Mouse (Mus musculus) megakaryocyte progenitor cell, adult 5-6 weeks (primary cell): ENCODE data around the gene Hspb11. TPM values are rescaled to one million over a fixed set of nuclear protein-coding genes. Genes with fewer than 3 reads are reported as not detected.

Experiments
- ATAC-seq: replicated peaks from 2 replicates; pipeline ENCODE4 v1.8.0; 2016; ENCODE audit warnings: mild to moderate bottlenecking, moderate TSS enrichment, inconsistent platforms; ENCODE audit not compliant: poor library complexity
- total RNA-seq, 2 experiments: library from RNA; stranded (forward) in 1 of 2; stranded (reverse) in 1 of 2; fragments of 157-497, 149-512 nt in 1 of 2; fragments of 200-1000 nt in 1 of 2; gene quantifications; 2 replicates each; pipeline versions ENCODE4 v1.2.3 to v1.2.4; 2015 to 2017

Gene Hspb11
- total RNA-seq, 2 experiments from 2014 or later = 13.9 to 17.6 TPM

GRCm38 (mm10) chr4:107306966-107307365 is 53.6 kb downstream of the Hspb11 start, which contains the start of gene Dio1:
Gene Dio1, minus strand, starts transcription at chr4:107307169.
- no peak for ATAC-seq

- ATAC-seq = peak; percentile 95
These were observed 60.5 kb downstream of the Hspb11 start, which contains the start of gene Yipf1 for GRCm38 (mm10) chr4:107313690-107314478. Gene Yipf1, plus strand, starts transcription at chr4:107314363.

- no peak for ATAC-seq
These were observed 61.0 kb downstream of the Hspb11 start for GRCm38 (mm10) chr4:107314479-107314805.

- no peak for ATAC-seq
These were observed 65.3 kb downstream of the Hspb11 start for GRCm38 (mm10) chr4:107318646-107319045.

- ATAC-seq = no peak
These were observed 67.6 kb downstream of the Hspb11 start for GRCm38 (mm10) chr4:107321041-107321440.

- ATAC-seq = no peak
These were observed 69.7 kb downstream of the Hspb11 start for GRCm38 (mm10) chr4:107323113-107323512.

GRCm38 (mm10) chr4:107328530-107328929 is 75.1 kb downstream of the Hspb11 start:
- ATAC-seq = no peak

Other genes with a start within 250 kb of the Hspb11 start
- 70.2 and 77.7 TPM in 2 replicates for gene Mrpl37, start 186.7 kb upstream of the Hspb11 start, total RNA-seq (2015)
- gene Mrpl37, start 186.7 kb upstream of the Hspb11 start, total RNA-seq (2017) = 60.2 and 60.6 TPM in 2 replicates
- 2.7 and 3.5 TPM in 2 replicates for gene Cyb5rl, start 186.6 kb upstream of the Hspb11 start, total RNA-seq (2015)
- gene Cyb5rl, start 186.6 kb upstream of the Hspb11 start, total RNA-seq (2017) = 6.2 and 6.5 TPM in 2 replicates
- gene Cdcp2, start 156.7 kb upstream of the Hspb11 start, total RNA-seq (2015) = not detected in 2 replicates
- gene Cdcp2, start 156.7 kb upstream of the Hspb11 start, total RNA-seq (2017) = not detected in 2 replicates
- 267 and 292 TPM in 2 replicates for gene Tmem59, start 75.2 kb upstream of the Hspb11 start, total RNA-seq (2015)
- gene Tmem59, start 75.2 kb upstream of the Hspb11 start, total RNA-seq (2017) = 122 and 151 TPM in 2 replicates
- gene Tceanc2, start 74.5 kb upstream of the Hspb11 start, total RNA-seq (2015) = 17.3 and 25.5 TPM in 2 replicates
- 20.5 and 25.3 TPM in 2 replicates for gene Tceanc2, start 74.5 kb upstream of the Hspb11 start, total RNA-seq (2017)
- not detected in 2 replicates for gene Ldlrad1, start 44.4 kb upstream of the Hspb11 start, total RNA-seq (2015)
- not detected in 2 replicates for gene Ldlrad1, start 44.4 kb upstream of the Hspb11 start, total RNA-seq (2017)
- 11.0 and 13.8 TPM in 2 replicates for gene Lrrc42, start 61 bp upstream of the Hspb11 start, total RNA-seq (2015)
- gene Lrrc42, start 61 bp upstream of the Hspb11 start, total RNA-seq (2017) = 6.5 and 7.0 TPM in 2 replicates
- gene Dio1, start 53.6 kb downstream of the Hspb11 start, total RNA-seq (2015) = not detected in 2 replicates
- gene Dio1, start 53.6 kb downstream of the Hspb11 start, total RNA-seq (2017) = not detected in 2 replicates
- gene Yipf1, start 60.8 kb downstream of the Hspb11 start, total RNA-seq (2015) = 45.8 and 46.2 TPM in 2 replicates
- 26.2 and 39.5 TPM in 2 replicates for gene Yipf1, start 60.8 kb downstream of the Hspb11 start, total RNA-seq (2017)
- gene Ndc1, start 114.2 kb downstream of the Hspb11 start, total RNA-seq (2015) = 106 and 126 TPM in 2 replicates
- gene Ndc1, start 114.2 kb downstream of the Hspb11 start, total RNA-seq (2017) = 106 and 129 TPM in 2 replicates
- 0.05 TPM in 2 replicates for gene Glis1, start 181.0 kb downstream of the Hspb11 start, total RNA-seq (2015)
- gene Glis1, start 181.0 kb downstream of the Hspb11 start, total RNA-seq (2017) = not detected in 2 replicates